Comparison of ENCODE assay signal across 8 mouse cellular contexts in the genomic region with DNA sequence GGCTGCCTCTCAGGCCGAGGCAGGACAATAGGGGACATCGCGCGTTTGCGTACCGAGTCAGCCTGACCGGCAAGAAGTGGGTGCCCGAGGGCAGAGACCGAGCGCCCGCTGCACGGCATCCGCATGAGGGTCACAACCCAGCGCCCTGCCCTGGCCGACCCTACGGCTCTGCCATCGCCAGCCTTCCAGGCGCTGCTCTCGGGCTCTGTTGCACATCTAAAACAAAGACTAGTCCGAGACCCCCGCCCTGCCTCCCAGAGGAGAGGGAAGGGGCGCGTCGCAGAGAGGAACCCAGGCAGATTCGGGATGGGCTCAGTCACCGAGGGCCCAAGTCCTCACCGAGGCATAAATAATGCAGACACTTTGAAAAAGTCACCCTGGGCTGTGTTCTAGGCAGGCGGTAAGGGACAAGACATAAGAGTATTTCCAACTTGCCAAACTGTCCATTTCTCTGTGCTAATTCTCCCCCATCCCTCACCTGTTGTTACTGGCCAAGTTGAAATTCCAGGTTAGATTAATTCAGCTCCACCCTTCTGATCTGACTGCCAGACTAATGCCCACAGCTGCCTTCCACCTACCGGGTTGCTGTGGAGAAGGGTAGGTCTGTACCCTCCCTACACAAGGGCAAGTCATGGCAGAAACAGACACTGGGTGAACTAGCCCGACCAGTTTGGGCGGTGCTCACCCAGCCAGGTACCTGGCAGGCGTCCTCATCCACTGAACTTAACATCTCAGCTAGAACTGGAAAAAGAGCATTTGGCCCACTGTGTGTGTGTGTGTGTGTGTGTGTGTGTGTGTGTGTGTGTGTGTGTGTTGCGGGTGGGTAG. TPM values are rescaled to one million over a fixed set of nuclear protein-coding genes. Genes with fewer than 3 reads are reported as not detected.
A peak's percentile ranks its signal among the peaks of the same experiment; 100 is the strongest.
DNase-seq lines count a peak whose midpoint lies in the region; ATAC-seq and TF ChIP-seq lines count a peak whose summit lies in the region.

No protein-coding gene starts in this region.

- TF ChIP-seq CTCF in heart, adult 2 months (IDR thresholded peaks at IDR 0.05), result no peak
- no peak for TF ChIP-seq CTCF in hindbrain, postnatal 0 days (IDR thresholded peaks at IDR 0.05; ENCODE audit: low read depth)

- no peak for DNase-seq in heart, adult 2 months
- no peak for DNase-seq in heart, postnatal 4 days
- DNase-seq in hindbrain, postnatal 0 days (ENCODE audit: low spot score), result no peak
- no peak for DNase-seq in retina, embryonic 14.5 days (ENCODE audit: low spot score)
- DNase-seq in natural killer cell, adult 2 months (ENCODE audit: low spot score in 2 of 2), result no peak

- TF ChIP-seq POLR2A in heart, adult 2 months (IDR thresholded peaks at IDR 0.05; ENCODE audit: insufficient read depth, low read depth, low read length), result no peak

- peak overlapping the region; percentile 82 for H3K27ac ChIP-seq in heart, adult 2 months
- peak overlapping the region; percentile 90 for H3K27ac ChIP-seq in hindbrain, postnatal 0 days
- peak overlapping the region; percentile 86 for H3K27ac ChIP-seq in liver, embryonic 15.5 days (replicated peaks)
- peak overlapping the region; percentile 97 for H3K27ac ChIP-seq in neural tube, embryonic 13.5 days (replicated peaks)

- whole genome bisulfite sequencing in heart, adult 2 months, result 15% methylated on average over 33 of the region's 33 CpGs
- 4% methylated on average over 30 of the region's 33 CpGs for WGBS in hindbrain, postnatal 0 days
- 4% methylated on average over 32 of the region's 33 CpGs for WGBS in liver, embryonic 15.5 days (ENCODE audit: insufficient replicate concordance)
- WGBS in neural tube, embryonic 13.5 days, result 4% methylated on average over 28 of the region's 33 CpGs

- no peak for TF ChIP-seq EP300 in heart, adult 2 months (IDR thresholded peaks at IDR 0.05; ENCODE audit: insufficient read depth, low read depth, low read length)

- 0 out of 2 replicates have a peak, but pooled peaks have one; percentile 1 for ATAC-seq in common myeloid progenitor, adult 5-6 weeks (replicated peaks; ENCODE audit: low read depth, poor library complexity, severe bottlenecking)
- ATAC-seq in hindbrain, postnatal 0 days, result no peak; the same call in none of the 2 replicates
- peak; percentile 24 for ATAC-seq in liver, embryonic 15.5 days (ENCODE audit: insufficient read depth)
- ATAC-seq in neural tube, embryonic 13.5 days (ENCODE audit: low read depth), result peak; percentile 49

- peak overlapping the region; percentile 92 for H3K4me2 ChIP-seq in hindbrain, postnatal 0 days (ENCODE audit: low read depth, low read length)
- peak overlapping the region; percentile 98 for H3K4me2 ChIP-seq in liver, embryonic 15.5 days
- H3K4me2 ChIP-seq in neural tube, embryonic 13.5 days, result peak overlapping the region; percentile 93

- no peaks in the 10 kb centered on the region; the same call in 1 of the 2 replicates for H3K36me3 ChIP-seq in heart, adult 2 months (ENCODE audit: control insufficient read depth, insufficient read depth, low read length)
- no peaks in the 10 kb centered on the region for H3K36me3 ChIP-seq in hindbrain, postnatal 0 days (ENCODE audit: insufficient read depth, low read length)
- H3K36me3 ChIP-seq in liver, embryonic 15.5 days (replicated peaks), result no peaks in the 10 kb centered on the region
- H3K36me3 ChIP-seq in neural tube, embryonic 13.5 days, result 0 out of 2 replicates have a peak, but pooled peaks cover 7% of the 10 kb centered on the region

- intact Hi-C loops in heart, adult 2 months (cut with DNase I), result loop anchor here (1.0 to 5.0 kb wide), 3 partner anchors 16 to 100 kb away; a partner anchor contains a TSS

- H3K9me3 ChIP-seq in hindbrain, postnatal 0 days (ENCODE audit: low read length), result no peaks in the 10 kb centered on the region
- H3K9me3 ChIP-seq in liver, embryonic 15.5 days (replicated peaks), result no peaks in the 10 kb centered on the region
- no peaks in the 10 kb centered on the region for H3K9me3 ChIP-seq in neural tube, embryonic 13.5 days

- H3K4me1 ChIP-seq in heart, adult 2 months (ENCODE audit: control insufficient read depth, insufficient read depth, low read length), result peaks cover 11% of the 10 kb centered on the region
- H3K4me1 ChIP-seq in hindbrain, postnatal 0 days (ENCODE audit: insufficient read depth, low read length), result peaks cover 29% of the 10 kb centered on the region
- H3K4me1 ChIP-seq in liver, embryonic 15.5 days (replicated peaks), result peaks cover 72% of the 10 kb centered on the region
- peaks cover 45% of the 10 kb centered on the region for H3K4me1 ChIP-seq in neural tube, embryonic 13.5 days (replicated peaks)

- peak overlapping the region; percentile 77 for H3K9ac ChIP-seq in heart, adult 2 months (ENCODE audit: low read depth, low read length)
- H3K9ac ChIP-seq in hindbrain, postnatal 0 days (replicated peaks; ENCODE audit: low read length), result peak overlapping the region; percentile 94
- H3K9ac ChIP-seq in liver, embryonic 15.5 days, result peak overlapping the region; percentile 72
- peak overlapping the region; percentile 98 for H3K9ac ChIP-seq in neural tube, embryonic 13.5 days

- peak overlapping the region; percentile 78 for H3K4me3 ChIP-seq in heart, adult 2 months
- peak overlapping the region; percentile 83 for H3K4me3 ChIP-seq in hindbrain, postnatal 0 days (ENCODE audit: low read length)
- peak overlapping the region; percentile 74 for H3K4me3 ChIP-seq in liver, embryonic 15.5 days (replicated peaks)
- H3K4me3 ChIP-seq in neural tube, embryonic 13.5 days, result peak overlapping the region; percentile 84

- no peaks in the 10 kb centered on the region for H3K79me2 ChIP-seq in heart, adult 2 months (replicated peaks; ENCODE audit: control insufficient read depth, insufficient read depth, low read length)

- H3K27me3 ChIP-seq in heart, adult 2 months (ENCODE audit: control insufficient read depth, insufficient read depth, low read length), result no peaks in the 10 kb centered on the region
- no peaks in the 10 kb centered on the region for H3K27me3 ChIP-seq in hindbrain, postnatal 0 days (ENCODE audit: insufficient read depth, low read length)
- H3K27me3 ChIP-seq in liver, embryonic 15.5 days, result peaks cover 29% of the 10 kb centered on the region
- no peaks in the 10 kb centered on the region for H3K27me3 ChIP-seq in neural tube, embryonic 13.5 days

RNA-seq across cellular contexts. Expression of a gene that starts 1.7 kb away (rescaled TPM):
- total RNA-seq in heart, adult 2 months (2021), result 10 to 100 TPM; 13.7 to 23.6 TPM
- 6.2 and 7.6 TPM in 2 replicates for polyA plus RNA-seq in heart, adult 2 months (2012; rRNA removed)
- 10 to 100 TPM; 51.7 to 56.7 TPM for total RNA-seq in heart, postnatal 4 days (2021)
- total RNA-seq in common myeloid progenitor, adult 5-6 weeks (2017), result 17.6 and 24.2 TPM in 2 replicates
- total RNA-seq in hindbrain, postnatal 0 days (2014; rRNA removed), result 30.8 and 34.8 TPM in 2 replicates
- 38.0 and 41.9 TPM in 2 replicates for polyA plus RNA-seq in hindbrain, postnatal 0 days (2015; fragmentation: Nextera tagmentation; extraction: Ambion mirVana)
- 10.8 and 11.4 TPM in 2 replicates for polyA plus RNA-seq in liver, embryonic 15.5 days (2015; fragmentation: Nextera tagmentation; extraction: Ambion mirVana)
- polyA plus RNA-seq in neural tube, embryonic 13.5 days (2015; fragmentation: Nextera tagmentation; extraction: Ambion mirVana), result 79.0 and 79.2 TPM in 2 replicates

RNA-seq across cellular contexts. Expression of a gene that starts 49.6 kb away (rescaled TPM):
- total RNA-seq in heart, adult 2 months (2021), result 10 to 100 TPM; 32.4 to 33.7 TPM
- 48.1 and 67.3 TPM in 2 replicates for polyA plus RNA-seq in heart, adult 2 months (2012; rRNA removed)
- 10 to 100 TPM; 24.4 to 25.6 TPM for total RNA-seq in heart, postnatal 4 days (2021)
- 34.3 and 38.0 TPM in 2 replicates for total RNA-seq in common myeloid progenitor, adult 5-6 weeks (2017)
- 31.8 and 52.5 TPM in 2 replicates for total RNA-seq in hindbrain, postnatal 0 days (2014; rRNA removed)
- 51.1 and 52.0 TPM in 2 replicates for polyA plus RNA-seq in hindbrain, postnatal 0 days (2015; fragmentation: Nextera tagmentation; extraction: Ambion mirVana)
- polyA plus RNA-seq in liver, embryonic 15.5 days (2015; fragmentation: Nextera tagmentation; extraction: Ambion mirVana), result 26.4 and 28.4 TPM in 2 replicates
- polyA plus RNA-seq in neural tube, embryonic 13.5 days (2015; fragmentation: Nextera tagmentation; extraction: Ambion mirVana), result 70.8 and 75.7 TPM in 2 replicates
